Mouse (Mus musculus): Measurements from ENCODE around the gene Prkn. TPM values are rescaled to one million over a fixed set of nuclear protein-coding genes. Genes with fewer than 3 reads are reported as not detected.

The Prkn gene
- polyA plus RNA-seq, 1 experiment, result not detected

- TF ChIP-seq MYOD1 (IDR thresholded peaks at IDR 0.05; ENCODE audit: control insufficient read depth, insufficient read length, low read depth), result no peak
- no peak for TF ChIP-seq CTCF (IDR thresholded peaks at IDR 0.05; ENCODE audit: control insufficient read depth, insufficient read depth, insufficient read length)
- no peak for TF ChIP-seq MAX (IDR thresholded peaks at IDR 0.05)
- no peak for TF ChIP-seq MYOG (IDR thresholded peaks at IDR 0.05; ENCODE audit: control insufficient read depth, extremely low read depth, insufficient read length)
- no peak for TF ChIP-seq CEBPB (IDR thresholded peaks at IDR 0.05; ENCODE audit: low read depth)
- TF ChIP-seq FOSL1 (IDR thresholded peaks at IDR 0.05; ENCODE audit: insufficient read depth, low read length, poor library complexity, severe bottlenecking), result no peak
- TF ChIP-seq USF1 (IDR thresholded peaks at IDR 0.05; ENCODE audit: low read depth), result no peak
- no peaks in the 10 kb centered on the region for H3K36me3 ChIP-seq (ENCODE audit: control insufficient read depth, insufficient read depth)
- H3K79me3 ChIP-seq (ENCODE audit: low read depth), result no peaks in the 10 kb centered on the region
- H3K4me3 ChIP-seq (ENCODE audit: insufficient read depth, poor library complexity, severe bottlenecking), result no peak overlapping the region
- no peaks in the 10 kb centered on the region for H3K27me3 ChIP-seq (ENCODE audit: control insufficient read depth, insufficient read depth, insufficient read length)
- no peaks in the 10 kb centered on the region for H3K79me2 ChIP-seq (ENCODE audit: control insufficient read depth, insufficient read depth)
- no peak overlapping the region for H3ac ChIP-seq (ENCODE audit: control insufficient read depth, insufficient read length, low read depth)
These were observed 491.9 kb downstream of the Prkn start for GRCm38 (mm10) chr17:11332081-11332480.

- H3K79me2 ChIP-seq (ENCODE audit: control insufficient read depth, insufficient read depth), result no peaks in the 10 kb centered on the region
- no peak for TF ChIP-seq MYOG (IDR thresholded peaks at IDR 0.05; ENCODE audit: control insufficient read depth, extremely low read depth, insufficient read length)
- TF ChIP-seq CTCF (IDR thresholded peaks at IDR 0.05; ENCODE audit: control insufficient read depth, insufficient read depth, insufficient read length), result no peak
- TF ChIP-seq CEBPB (IDR thresholded peaks at IDR 0.05; ENCODE audit: low read depth), result no peak
- no peak for TF ChIP-seq MYOD1 (IDR thresholded peaks at IDR 0.05; ENCODE audit: control insufficient read depth, insufficient read length, low read depth)
- TF ChIP-seq FOSL1 (IDR thresholded peaks at IDR 0.05; ENCODE audit: insufficient read depth, low read length, poor library complexity, severe bottlenecking), result no peak
- TF ChIP-seq USF1 (IDR thresholded peaks at IDR 0.05; ENCODE audit: low read depth), result no peak
- no peak for TF ChIP-seq MAX (IDR thresholded peaks at IDR 0.05)
- H3K27me3 ChIP-seq (ENCODE audit: control insufficient read depth, insufficient read depth, insufficient read length), result no peaks in the 10 kb centered on the region
- H3K36me3 ChIP-seq (ENCODE audit: control insufficient read depth, insufficient read depth), result no peaks in the 10 kb centered on the region
- no peak overlapping the region for H3ac ChIP-seq (ENCODE audit: control insufficient read depth, insufficient read length, low read depth)
- H3K79me3 ChIP-seq (ENCODE audit: low read depth), result no peaks in the 10 kb centered on the region
- no peak overlapping the region for H3K4me3 ChIP-seq (ENCODE audit: insufficient read depth, poor library complexity, severe bottlenecking)
These were observed 493.6 kb downstream of the Prkn start for GRCm38 (mm10) chr17:11333741-11334140.

GRCm38 (mm10) chr17:11336156-11336555 is 496.0 kb downstream of the Prkn start:
- Histone ChIP-seq H3K79me3 (ENCODE audit: low read depth) (no peaks in the 10 kb centered on the region), H3K36me3 (ENCODE audit: control insufficient read depth, insufficient read depth) (no peaks in the 10 kb centered on the region), H3K27me3 (ENCODE audit: control insufficient read depth, insufficient read depth, insufficient read length) (no peaks in the 10 kb centered on the region), H3K4me3 (ENCODE audit: insufficient read depth, poor library complexity, severe bottlenecking) (no peak overlapping the region), H3ac (ENCODE audit: control insufficient read depth, insufficient read length, low read depth) (no peak overlapping the region), H3K79me2 (ENCODE audit: control insufficient read depth, insufficient read depth) (no peaks in the 10 kb centered on the region)
- TF ChIP-seq MYOG (IDR thresholded peaks at IDR 0.05; ENCODE audit: control insufficient read depth, extremely low read depth, insufficient read length), result no peak
- TF ChIP-seq MYOD1 (IDR thresholded peaks at IDR 0.05; ENCODE audit: control insufficient read depth, insufficient read length, low read depth), result no peak
- TF ChIP-seq USF1 (IDR thresholded peaks at IDR 0.05; ENCODE audit: low read depth), result no peak
- TF ChIP-seq FOSL1 (IDR thresholded peaks at IDR 0.05; ENCODE audit: insufficient read depth, low read length, poor library complexity, severe bottlenecking), result no peak
- no peak for TF ChIP-seq CEBPB (IDR thresholded peaks at IDR 0.05; ENCODE audit: low read depth)
- TF ChIP-seq MAX (IDR thresholded peaks at IDR 0.05), result no peak
- no peak for TF ChIP-seq CTCF (IDR thresholded peaks at IDR 0.05; ENCODE audit: control insufficient read depth, insufficient read depth, insufficient read length)

GRCm38 (mm10) chr17:11340368-11340767 is 500.2 kb downstream of the Prkn start:
- Histone ChIP-seq H3ac (ENCODE audit: control insufficient read depth, insufficient read length, low read depth) (no peak overlapping the region), H3K79me3 (ENCODE audit: low read depth) (no peaks in the 10 kb centered on the region), H3K4me3 (ENCODE audit: insufficient read depth, poor library complexity, severe bottlenecking) (no peak overlapping the region), H3K27me3 (ENCODE audit: control insufficient read depth, insufficient read depth, insufficient read length) (peaks cover under 1% of the 10 kb centered on the region), H3K79me2 (ENCODE audit: control insufficient read depth, insufficient read depth) (no peaks in the 10 kb centered on the region), H3K36me3 (ENCODE audit: control insufficient read depth, insufficient read depth) (no peaks in the 10 kb centered on the region)
- TF ChIP-seq USF1 (IDR thresholded peaks at IDR 0.05; ENCODE audit: low read depth), result no peak
- no peak for TF ChIP-seq CTCF (IDR thresholded peaks at IDR 0.05; ENCODE audit: control insufficient read depth, insufficient read depth, insufficient read length)
- TF ChIP-seq FOSL1 (IDR thresholded peaks at IDR 0.05; ENCODE audit: insufficient read depth, low read length, poor library complexity, severe bottlenecking), result no peak
- no peak for TF ChIP-seq MYOG (IDR thresholded peaks at IDR 0.05; ENCODE audit: control insufficient read depth, extremely low read depth, insufficient read length)
- TF ChIP-seq MYOD1 (IDR thresholded peaks at IDR 0.05; ENCODE audit: control insufficient read depth, insufficient read length, low read depth), result no peak
- TF ChIP-seq MAX (IDR thresholded peaks at IDR 0.05), result no peak

DNA sequence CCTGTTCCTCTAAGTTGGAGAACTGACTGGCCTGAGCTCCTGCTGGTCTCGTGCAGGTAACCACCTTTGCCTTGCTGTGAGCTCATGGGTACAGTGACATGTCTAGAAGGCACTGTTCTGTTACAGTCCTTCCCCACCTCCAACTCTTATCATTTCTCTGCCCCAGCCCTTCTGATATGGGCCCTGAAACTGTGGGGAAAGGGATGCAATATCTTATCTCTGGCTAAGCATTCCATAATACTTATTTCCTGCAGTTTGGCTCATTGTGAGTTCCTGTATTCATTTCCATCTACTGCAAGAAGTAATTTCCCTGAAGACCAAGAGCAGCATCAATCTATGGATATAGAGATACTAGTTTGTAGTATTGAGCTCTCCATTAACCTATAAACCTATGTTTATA is 506.1 kb downstream of the Prkn start:
- H3K79me2 ChIP-seq (ENCODE audit: control insufficient read depth, insufficient read depth), result no peaks in the 10 kb centered on the region
- H3K27me3 ChIP-seq (ENCODE audit: control insufficient read depth, insufficient read depth, insufficient read length), result peaks cover 3% of the 10 kb centered on the region
- H3K36me3 ChIP-seq (ENCODE audit: control insufficient read depth, insufficient read depth), result no peaks in the 10 kb centered on the region
- H3K79me3 ChIP-seq (ENCODE audit: low read depth), result no peaks in the 10 kb centered on the region
- H3K4me3 ChIP-seq (ENCODE audit: insufficient read depth, poor library complexity, severe bottlenecking), result no peak overlapping the region
- no peak for TF ChIP-seq CTCF (IDR thresholded peaks at IDR 0.05; ENCODE audit: control insufficient read depth, insufficient read depth, insufficient read length)
- TF ChIP-seq FOSL1 (IDR thresholded peaks at IDR 0.05; ENCODE audit: insufficient read depth, low read length, poor library complexity, severe bottlenecking), result no peak
- no peak for TF ChIP-seq MYOD1 (IDR thresholded peaks at IDR 0.05; ENCODE audit: control insufficient read depth, insufficient read length, low read depth)
- TF ChIP-seq MYOG (IDR thresholded peaks at IDR 0.05; ENCODE audit: control insufficient read depth, extremely low read depth, insufficient read length), result no peak
- no peak for TF ChIP-seq MAX (IDR thresholded peaks at IDR 0.05)
- no peak for TF ChIP-seq USF1 (IDR thresholded peaks at IDR 0.05; ENCODE audit: low read depth)
- no peak for TF ChIP-seq CEBPB (IDR thresholded peaks at IDR 0.05; ENCODE audit: low read depth)
- no peak overlapping the region for H3ac ChIP-seq (ENCODE audit: control insufficient read depth, insufficient read length, low read depth)
